Mouse (Mus musculus) lung, postnatal 4 days (tissue): ENCODE measurements around the gene Cntn1.
"Not testable (repeated sequence)": the region's sequence is repeated elsewhere in the genome, so short reads cannot be mapped to it uniquely, and the experiment has no call there.

Source experiments
- DNase-seq, 2 experiments: peaks; one replicate each; pipeline ENCODE4 v3.0.0; 2021

Gene Cntn1

DNA sequence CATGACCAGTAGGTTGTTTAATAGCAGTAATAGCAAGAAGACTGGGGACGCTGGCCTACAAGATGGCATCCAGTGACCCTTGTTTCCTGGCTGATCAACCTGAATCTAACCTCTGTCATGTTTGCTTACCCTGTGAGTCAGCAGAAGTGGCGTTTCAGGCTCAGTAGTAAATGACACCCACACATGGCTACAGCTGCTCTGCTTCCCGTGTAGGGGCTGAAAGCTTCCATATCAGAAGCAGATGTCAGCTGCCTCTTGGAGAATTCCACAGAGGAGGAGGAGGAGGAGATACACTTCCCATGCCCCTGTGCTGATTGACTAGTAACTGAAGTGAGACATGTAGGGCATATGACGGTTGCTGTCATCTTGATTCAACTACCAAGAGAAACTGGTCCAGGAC lies 225.9 kb downstream of the Cntn1 start:
- no peak for DNase-seq

DNA sequence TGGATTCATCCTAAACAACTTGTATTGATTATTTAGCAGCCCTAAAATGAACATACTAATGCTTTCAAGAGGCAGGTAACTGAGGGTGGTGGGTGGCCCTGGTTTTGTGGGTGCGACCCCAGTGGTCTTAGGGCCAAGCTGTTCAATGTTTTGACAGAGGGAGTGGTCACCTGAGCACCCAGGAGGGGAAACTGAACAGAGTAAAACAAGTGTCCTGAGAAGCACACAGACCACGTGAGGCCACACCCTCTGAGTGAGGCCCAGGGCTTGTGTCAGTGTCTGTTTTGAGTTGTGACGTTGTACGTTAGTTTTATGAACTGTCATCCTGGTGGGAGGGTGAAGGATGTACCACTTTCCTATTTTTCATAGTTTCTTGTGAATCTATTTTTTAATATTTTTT lies 227.0 kb downstream of the Cntn1 start:
- DNase-seq: no peak

DNA sequence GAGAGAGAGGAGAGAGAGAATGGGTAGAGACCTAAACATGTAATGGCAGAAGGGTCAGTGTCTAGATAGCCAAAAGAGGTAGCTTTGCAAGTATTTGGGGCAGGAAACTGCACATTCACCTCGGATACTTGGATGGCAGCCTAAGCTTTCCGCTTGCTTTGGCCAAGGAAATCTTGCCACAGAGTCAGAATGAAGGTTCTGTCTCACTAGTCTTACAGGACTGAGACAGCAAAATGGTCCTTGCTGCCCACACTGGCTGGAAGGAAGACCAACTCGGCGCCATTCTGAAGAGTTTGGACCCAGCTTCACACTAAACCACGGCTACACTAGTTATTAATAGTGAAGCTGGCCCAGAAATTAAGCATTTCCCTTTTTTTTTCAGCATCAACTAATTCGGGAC lies 230.0 kb downstream of the Cntn1 start:
- DNase-seq: no peak

DNA sequence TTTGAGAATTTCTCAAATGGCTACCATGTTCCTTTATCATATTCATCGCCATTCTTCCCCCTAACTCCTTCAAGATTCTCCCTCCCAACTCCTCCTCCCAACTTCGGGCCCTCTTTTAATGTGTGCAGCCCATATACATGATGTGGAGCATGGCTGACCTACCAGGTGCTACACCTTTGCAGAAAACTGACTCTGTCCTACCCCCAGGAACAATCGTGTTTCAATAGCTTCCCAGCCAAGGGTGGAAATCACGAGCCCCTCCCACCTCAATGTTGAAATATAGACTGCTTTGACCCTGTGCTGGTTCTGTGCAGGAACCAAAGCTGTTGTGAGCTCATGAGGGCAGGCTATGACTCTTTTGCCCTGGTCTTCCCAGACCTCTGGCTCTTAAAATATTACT lies 236.7 kb downstream of the Cntn1 start:
- no peak for DNase-seq

DNA sequence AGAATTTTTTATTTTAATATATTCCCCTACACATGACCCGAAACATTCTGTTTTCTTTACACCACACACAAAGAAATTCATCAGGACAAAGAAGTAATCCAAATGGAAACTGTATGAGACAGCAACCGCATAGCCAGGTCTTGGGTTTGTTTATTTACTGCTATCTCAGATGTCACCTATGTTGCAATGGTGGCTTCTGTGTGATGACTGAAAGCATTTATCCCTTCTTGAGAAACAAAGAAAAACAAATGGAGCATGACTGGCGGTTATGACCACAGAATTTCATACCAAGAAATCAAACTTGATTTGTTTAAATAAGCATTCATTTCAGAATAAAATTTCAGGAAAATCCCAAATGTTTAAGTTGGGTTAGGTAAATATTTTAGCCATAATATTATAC lies 245.5 kb downstream of the Cntn1 start:
- DNase-seq: no peak

DNA sequence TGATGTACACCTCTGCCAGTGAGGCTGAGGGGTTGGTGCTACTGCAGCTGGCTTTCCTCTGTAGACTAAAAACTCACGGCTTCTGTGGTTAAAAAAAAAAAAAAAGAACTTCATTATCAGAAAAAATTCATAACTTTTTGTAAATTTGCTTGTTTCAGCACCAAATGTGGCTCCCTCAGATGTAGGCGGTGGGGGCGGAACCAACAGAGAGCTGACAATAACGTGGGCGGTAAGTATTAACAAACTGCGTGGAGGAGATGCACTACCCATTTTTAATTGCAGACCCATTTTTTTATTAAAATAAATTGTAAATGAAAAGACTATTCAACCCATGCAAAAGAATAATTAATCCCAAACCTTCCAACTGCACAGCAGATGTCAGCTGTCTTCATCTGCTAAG lies 251.8 kb downstream of the Cntn1 start:
- DNase-seq: no peak

DNA sequence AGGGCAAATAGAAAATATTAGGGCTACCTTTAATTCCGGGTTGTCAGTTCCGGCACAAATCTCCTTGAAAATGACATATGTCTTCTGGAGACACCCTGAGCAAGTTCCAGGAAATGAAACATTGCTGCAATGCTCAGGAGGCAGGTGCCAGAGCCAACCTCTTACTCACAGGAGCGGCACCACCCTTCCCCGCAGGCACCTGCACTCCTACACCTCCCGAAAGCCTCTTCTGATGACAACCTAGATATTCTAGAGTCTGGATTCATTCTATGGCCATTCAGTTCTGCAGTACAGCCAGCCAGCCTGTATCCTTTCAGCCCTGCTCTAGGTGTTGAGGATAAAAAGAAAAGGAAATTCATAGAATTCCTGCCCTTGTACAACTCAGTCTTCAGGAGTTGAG lies 253.3 kb downstream of the Cntn1 start:
- no peak for DNase-seq

DNA sequence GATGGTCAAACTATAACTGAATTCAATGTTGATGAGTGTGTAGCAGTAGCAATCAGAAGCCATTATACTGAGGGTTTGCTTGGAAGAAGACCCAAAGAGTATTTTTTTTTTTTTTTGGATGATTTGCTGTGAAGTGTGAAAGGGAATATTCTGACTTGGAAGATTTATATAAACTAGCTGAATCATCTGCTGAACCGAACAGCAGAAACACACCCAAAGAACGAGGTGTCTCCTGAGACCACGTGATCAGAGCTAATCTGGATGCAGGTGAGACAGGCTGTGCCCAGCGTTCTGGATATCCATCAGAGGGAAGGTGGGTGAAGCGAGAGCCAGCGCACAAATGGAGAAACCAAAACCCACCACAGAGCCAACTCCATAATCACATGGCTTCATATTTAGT lies 271.0 kb downstream of the Cntn1 start:
- no peak for DNase-seq

DNA sequence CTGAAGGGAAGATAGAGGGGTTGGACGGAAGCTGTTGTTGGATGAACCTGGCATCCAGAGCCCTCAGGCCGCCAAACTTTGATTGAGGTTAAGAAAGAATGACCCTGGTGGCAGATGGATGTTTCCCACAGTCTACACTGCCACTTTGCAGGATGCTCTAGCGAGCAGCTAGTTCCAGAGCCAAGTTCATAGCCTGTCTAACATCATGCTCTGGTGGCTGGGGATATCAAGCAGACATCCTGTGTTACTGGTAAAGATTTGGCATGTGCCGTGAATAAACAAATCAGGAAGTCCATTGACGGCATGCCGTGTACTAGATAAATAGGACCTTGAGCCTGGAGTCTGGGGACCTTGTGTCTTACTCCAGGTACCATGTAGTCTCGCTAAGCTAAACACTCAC lies 276.1 kb downstream of the Cntn1 start:
- no peak for DNase-seq

DNA sequence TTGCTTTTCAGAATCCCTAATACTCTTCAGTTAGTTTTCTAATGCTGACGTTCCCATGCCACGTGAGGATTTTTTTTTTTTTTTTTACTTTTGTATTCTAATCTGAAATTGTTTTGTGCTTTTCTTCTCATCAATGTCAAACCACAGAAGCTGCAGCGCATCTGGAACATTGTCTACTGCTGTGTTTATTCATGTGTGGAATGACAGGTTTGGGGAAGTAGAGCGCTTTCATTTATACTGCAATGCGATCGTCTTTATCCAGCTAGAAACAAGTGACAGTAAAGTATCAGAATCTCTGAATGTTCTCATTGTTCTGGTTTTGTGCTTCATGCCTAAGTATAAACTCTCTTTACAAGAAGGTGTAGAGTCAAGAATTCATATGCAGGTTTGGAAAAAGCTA lies 289.3 kb downstream of the Cntn1 start:
- no peak for DNase-seq

DNA sequence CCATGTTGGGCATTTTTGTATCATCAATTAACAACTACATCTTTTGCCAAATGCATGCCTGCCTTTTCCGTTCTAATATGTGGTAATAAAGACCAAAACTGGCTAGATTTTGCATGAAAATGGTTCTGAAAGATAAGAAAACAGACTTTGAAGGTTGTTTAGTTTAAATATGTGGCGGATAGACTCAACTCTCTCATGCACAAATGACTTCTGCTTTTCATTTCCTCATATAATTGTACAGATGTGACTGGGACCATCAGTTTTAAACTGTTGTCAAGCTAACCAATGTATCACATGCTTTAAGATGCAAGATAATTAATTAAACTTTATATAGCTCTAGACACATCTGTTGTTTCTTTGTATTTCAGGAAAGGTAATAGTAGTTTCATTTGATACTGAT lies 290.5 kb downstream of the Cntn1 start:
- DNase-seq: no peak

DNA sequence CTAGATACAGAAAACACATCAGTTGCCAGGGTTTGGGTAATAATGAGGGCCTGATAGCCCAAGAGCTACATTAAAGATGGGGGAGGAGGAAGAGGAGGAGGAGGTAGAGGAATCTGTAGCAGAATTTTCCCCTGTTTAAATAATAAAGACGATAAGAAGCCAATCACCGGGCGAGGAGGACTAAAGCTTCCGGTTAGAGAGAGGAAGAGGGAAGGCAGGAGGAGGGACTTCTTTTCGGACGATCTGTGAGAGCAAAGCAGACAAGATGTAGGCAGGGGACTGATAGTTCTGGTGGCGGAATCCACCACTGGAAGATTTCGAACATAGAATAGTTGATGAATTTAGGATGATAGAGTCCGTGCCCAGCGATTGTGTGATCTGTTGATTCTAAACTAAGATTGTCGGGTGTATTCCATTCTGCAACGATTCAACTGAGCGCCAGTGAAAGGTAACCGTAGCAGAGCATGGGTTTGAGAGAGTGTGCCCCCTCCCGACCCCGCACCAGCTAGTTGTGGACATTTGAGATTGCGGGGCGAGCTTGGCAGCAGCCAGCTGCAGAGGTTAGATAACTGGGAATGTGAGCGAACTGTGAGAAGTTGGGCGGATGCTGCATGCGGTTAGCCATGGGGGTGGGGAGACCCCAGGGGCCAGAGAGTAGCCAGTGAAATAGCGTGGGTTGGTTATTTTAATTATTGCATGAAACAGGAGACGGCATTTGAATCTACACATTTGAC lies 293.3 kb downstream of the Cntn1 start:
- DNase-seq: no peak

DNA sequence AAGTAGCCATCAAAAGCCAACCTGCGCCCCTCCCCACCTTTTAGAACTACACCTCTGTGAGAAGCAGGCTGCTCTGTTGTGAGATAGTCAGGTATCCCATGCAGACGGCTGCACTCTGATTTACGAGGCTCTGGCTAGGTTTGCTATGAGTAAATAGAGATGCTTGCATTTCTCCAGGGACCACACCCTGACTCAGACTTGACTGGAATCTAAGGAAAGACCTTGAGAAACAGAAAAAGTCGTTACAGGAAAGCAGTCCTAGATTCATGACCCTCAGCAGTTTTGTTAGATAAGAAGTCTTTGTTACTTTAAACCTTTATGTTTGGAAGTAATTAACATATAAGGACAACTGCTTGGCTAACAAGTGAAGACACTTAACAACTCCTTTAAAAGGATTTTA lies 296.5 kb downstream of the Cntn1 start:
- DNase-seq: no peak

DNA sequence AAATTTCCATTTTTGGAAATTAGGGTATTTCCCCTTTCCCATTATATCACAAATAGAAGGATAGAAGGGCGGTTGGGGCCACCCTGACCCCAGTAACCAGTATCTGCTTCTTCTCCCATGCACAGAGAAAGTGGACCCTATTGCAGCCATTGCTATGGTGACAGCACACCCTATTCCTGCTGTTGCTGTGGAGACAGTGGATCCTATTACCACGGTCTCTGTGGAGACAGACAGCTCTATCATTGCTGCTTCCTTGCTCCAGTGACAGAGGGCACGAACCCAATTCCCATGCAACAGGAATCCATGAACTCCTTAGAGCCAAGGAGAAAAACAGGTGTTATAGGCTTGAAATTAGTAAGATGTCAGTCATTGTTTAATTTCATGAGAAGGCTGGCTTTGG lies 296.9 kb downstream of the Cntn1 start:
- DNase-seq: no peak

DNA sequence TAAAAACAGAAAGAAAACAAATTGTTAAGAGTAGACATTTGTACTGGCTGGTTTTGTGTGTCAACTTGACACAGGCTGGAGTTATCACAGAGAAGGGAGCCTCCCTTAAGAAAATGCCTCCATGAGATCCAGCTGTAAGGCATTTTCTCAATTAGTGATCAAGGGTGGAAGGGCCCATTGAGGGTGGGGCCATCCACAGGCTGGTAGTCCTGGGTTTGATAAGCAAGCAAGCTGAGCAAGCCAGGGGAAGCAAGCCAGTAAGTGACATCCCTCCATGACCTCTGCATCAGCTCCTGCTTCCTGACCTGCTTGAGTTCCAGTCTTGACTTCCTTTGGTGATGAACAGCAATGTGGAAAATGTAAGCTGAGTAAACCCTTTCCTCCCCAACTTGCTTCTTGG lies 297.5 kb downstream of the Cntn1 start:
- not testable (repeated sequence) for DNase-seq

DNA sequence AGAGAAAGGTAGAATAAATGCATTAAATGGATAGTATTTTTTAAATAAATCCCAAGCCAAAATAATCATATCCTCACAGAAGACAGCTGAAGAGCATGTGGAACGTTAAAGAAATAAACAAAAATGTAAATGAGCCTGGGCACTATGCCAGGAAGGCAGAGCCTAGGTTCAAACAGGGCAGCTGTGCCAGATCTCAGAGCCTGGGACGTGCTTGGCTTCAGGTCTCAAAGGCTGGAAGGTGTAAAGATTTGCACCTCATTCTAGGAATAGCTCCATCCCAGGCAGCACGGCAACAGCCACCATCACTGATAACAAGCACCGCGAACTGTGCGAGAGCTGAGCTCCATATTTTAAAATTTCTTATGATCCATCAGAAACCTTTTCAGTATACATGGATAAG lies 313.2 kb downstream of the Cntn1 start:
- DNase-seq: no peak

DNA sequence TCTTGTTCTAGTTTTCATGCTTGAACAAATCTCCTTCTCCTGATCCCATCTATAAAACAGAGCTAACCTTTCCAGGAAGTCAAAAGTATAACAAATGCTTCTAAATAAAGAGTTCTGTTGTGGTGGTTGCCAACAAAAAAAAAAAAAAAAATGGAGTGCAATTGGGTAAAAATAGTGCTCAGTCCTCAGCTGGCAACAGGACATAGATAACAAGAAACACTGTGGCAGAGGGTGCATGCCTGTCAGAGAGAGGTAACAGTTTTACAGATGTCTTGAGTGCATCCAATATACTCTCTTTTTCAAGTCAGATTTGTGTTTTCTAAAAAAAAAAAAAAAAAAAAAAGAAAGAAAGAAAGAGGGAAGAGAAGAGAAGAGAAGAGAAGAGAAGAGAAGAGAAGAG lies 313.6 kb downstream of the Cntn1 start:
- DNase-seq: no peak
